Mouse (Mus musculus): ENCODE data around the gene Bloc1s3. TPM values are rescaled to one million over a fixed set of nuclear protein-coding genes. Genes with fewer than 3 reads are reported as not detected.
A peak's percentile ranks its signal among the peaks of the same experiment; 100 is the strongest.

Bloc1s3 gene
- polyA plus RNA-seq, 1 experiment from 2014 or later = 5.4 TPM

DNA sequence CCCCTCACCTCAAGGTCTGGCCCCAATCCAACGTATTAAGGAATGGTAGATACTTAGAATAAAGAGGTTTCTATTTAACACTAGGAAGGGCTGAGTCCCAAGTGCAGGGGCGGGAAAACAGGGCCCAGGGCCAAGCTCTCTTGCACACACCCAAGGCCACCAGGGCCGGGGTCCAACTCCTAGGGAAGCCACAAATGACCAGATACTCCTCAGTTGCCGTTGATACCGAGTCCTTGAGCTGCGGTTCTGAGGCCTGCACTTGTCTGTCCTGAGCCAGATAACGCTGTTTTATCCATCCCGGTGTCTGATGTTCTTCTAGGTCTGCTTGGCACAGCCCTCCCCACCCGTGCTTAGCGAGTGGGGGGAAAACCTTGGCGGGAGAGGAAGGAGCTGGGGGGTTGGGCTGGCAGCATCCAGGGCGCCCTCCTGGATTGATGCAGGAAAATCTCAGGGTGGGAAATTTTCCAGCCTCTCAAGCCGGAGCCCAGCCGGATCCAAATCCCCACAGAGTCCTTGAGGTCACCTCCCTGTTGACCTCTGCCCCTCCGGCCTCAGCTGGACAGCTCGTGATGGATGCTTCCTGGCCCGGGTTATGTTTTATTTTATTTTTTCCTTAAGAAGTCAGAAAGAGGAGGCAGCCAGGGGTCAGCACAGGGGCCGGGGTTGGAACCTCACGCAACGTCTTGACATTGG lies 12.5 kb downstream of the Bloc1s3 start:
- H3K27ac ChIP-seq (replicated peaks) = no peak overlapping the region
- 76% methylated on average over 20 of the region's 20 CpGs for WGBS
- peaks cover 18% of the 10 kb centered on the region for H3K27me3 ChIP-seq
- H3K9me3 ChIP-seq = no peaks in the 10 kb centered on the region
- no peak overlapping the region for H3K9ac ChIP-seq (replicated peaks)
- no peak for ATAC-seq (replicated peaks)
- peaks cover 5% of the 10 kb centered on the region for H3K4me1 ChIP-seq
- H3K4me3 ChIP-seq = no peak overlapping the region
- no peaks in the 10 kb centered on the region for H3K36me3 ChIP-seq
- H3K4me2 ChIP-seq (replicated peaks) = no peak overlapping the region

DNA sequence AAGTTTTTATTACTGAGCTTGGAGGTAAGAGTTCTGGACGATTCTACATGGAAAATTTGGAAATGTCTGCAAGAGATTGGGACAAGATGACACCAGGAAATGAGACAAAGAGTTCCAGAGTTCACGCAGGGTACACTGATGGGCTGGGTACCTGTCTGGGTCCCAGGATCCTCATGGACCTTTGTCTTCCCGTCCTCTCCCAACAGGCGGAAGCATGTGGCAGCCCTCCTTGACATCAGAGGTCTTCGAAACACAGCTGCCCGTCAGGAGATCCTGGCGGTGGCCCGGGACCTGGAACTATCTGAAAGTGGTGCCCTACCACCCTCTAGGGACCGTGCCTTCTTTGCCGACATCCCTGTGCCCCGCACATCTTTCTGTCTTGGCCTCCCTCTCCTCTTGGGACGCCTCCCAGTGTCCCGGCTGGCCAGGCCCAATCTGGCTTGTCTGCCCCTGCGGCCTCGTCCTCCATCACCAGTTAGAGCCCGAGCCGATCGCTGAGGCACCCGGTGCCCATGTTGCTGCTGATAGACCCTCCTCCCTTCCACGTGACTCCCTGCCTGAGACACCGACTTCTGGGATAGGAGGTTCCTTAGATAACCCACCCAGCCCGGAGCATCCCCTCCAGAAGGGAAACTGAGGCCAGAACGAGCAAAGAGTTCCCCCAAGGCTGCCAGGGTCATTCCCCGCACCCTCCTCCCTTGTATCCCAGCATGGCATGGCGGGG lies 13.3 kb downstream of the Bloc1s3 start:
- H3K27me3 ChIP-seq = peaks cover 25% of the 10 kb centered on the region
- ATAC-seq (replicated peaks) = no peak
- no peak overlapping the region for H3K4me3 ChIP-seq
- peaks cover 5% of the 10 kb centered on the region for H3K4me1 ChIP-seq
- no peak overlapping the region for H3K4me2 ChIP-seq (replicated peaks)
- 82% methylated on average over 25 of the region's 25 CpGs for WGBS
- no peaks in the 10 kb centered on the region for H3K36me3 ChIP-seq
- no peak overlapping the region for H3K27ac ChIP-seq (replicated peaks)
- no peak overlapping the region for H3K9ac ChIP-seq (replicated peaks)
- H3K9me3 ChIP-seq = no peaks in the 10 kb centered on the region

- no peak overlapping the region for H3K27ac ChIP-seq (replicated peaks)
- no peaks in the 10 kb centered on the region for H3K9me3 ChIP-seq
- no peak overlapping the region for H3K4me3 ChIP-seq
- WGBS = 2% methylated on average over 26 of the region's 26 CpGs
- peaks cover 50% of the 10 kb centered on the region for H3K27me3 ChIP-seq
- no peak overlapping the region for H3K9ac ChIP-seq (replicated peaks)
- H3K4me1 ChIP-seq = peaks cover 11% of the 10 kb centered on the region
- no peaks in the 10 kb centered on the region for H3K36me3 ChIP-seq
- H3K4me2 ChIP-seq (replicated peaks) = no peak overlapping the region; the same call in 1 of the 2 replicates
- no peak for ATAC-seq (replicated peaks)
These were observed 16.4 kb downstream of the Bloc1s3 start for GRCm38 (mm10) chr7:19491731-19492130.

GRCm38 (mm10) chr7:19489525-19489924 lies 18.6 kb downstream of the Bloc1s3 start:
- Histone ChIP-seq H3K4me3 (peak overlapping the region; percentile 24), H3K27ac (replicated peaks) (no peak overlapping the region), H3K9ac (replicated peaks) (peak overlapping the region; percentile 8; the same call in 1 of the 2 replicates), H3K9me3 (no peaks in the 10 kb centered on the region), H3K27me3 (peaks cover 52% of the 10 kb centered on the region), H3K4me2 (replicated peaks) (peak overlapping the region; percentile 36), H3K36me3 (no peaks in the 10 kb centered on the region), H3K4me1 (peaks cover 11% of the 10 kb centered on the region)
- ATAC-seq (replicated peaks) = peak; percentile 61; the same call in 1 of the 2 replicates
- under 1% methylated on average over 30 of the region's 31 CpGs for WGBS

DNA sequence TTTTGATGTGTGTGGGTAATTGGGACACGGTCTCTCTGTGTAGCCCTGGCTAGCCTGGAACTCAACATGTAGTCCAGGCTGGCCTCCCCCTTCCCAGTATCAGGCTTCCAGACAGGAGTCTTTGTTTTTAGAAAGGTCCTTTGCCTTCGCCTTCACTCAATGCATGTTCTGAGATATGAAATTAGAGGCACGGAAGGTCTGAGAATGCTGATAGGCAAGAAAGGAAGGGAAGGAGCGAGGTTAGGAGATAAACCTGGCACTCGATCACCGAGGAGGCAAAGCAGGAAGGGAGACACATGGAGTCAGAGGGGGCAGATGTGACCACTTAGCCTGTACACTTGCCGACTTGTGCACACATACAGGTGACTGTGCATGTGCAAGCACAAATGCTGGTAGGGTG lies 21.6 kb downstream of the Bloc1s3 start:
- H3K9me3 ChIP-seq = no peaks in the 10 kb centered on the region
- H3K4me3 ChIP-seq = no peak overlapping the region
- 93% methylated on average over 7 of the region's 7 CpGs for WGBS
- no peak overlapping the region for H3K4me2 ChIP-seq (replicated peaks)
- peaks cover 7% of the 10 kb centered on the region; the same call in 1 of the 2 replicates for H3K4me1 ChIP-seq
- ATAC-seq (replicated peaks) = no peak
- no peaks in the 10 kb centered on the region for H3K36me3 ChIP-seq
- no peak overlapping the region for H3K9ac ChIP-seq (replicated peaks)
- peaks cover 46% of the 10 kb centered on the region for H3K27me3 ChIP-seq
- no peak overlapping the region for H3K27ac ChIP-seq (replicated peaks)

GRCm38 (mm10) chr7:19485488-19485887 lies 22.7 kb downstream of the Bloc1s3 start:
- no peak overlapping the region for H3K4me3 ChIP-seq
- ATAC-seq (replicated peaks) = no peak
- H3K36me3 ChIP-seq = no peaks in the 10 kb centered on the region
- H3K27me3 ChIP-seq = peaks cover 36% of the 10 kb centered on the region
- H3K4me1 ChIP-seq = 0 out of 2 replicates have a peak, but pooled peaks cover 6% of the 10 kb centered on the region
- no peaks in the 10 kb centered on the region for H3K9me3 ChIP-seq
- H3K27ac ChIP-seq (replicated peaks) = no peak overlapping the region
- no peak overlapping the region for H3K9ac ChIP-seq (replicated peaks)
- 83% methylated on average over 1 of the region's 1 CpGs for WGBS
- H3K4me2 ChIP-seq (replicated peaks) = no peak overlapping the region

DNA sequence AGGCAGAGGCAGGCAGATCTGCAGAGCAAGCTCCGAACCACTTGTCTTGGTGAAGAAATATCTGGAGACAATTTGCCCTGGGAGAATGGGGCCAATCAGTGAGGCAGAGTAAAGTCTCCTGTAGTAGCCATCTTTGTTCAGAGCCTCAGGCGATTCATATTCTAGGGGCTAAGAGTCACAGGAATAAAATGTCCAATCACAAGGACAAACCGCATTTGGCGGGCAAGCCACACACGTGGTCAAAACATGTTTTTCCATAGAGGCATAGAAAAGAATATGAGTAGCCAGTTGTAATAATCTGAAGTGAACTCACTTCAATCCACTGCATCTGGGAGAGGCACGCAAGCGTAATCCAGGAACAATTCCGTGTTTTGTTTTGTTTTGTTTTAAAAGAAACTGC lies 24.9 kb downstream of the Bloc1s3 start:
- Histone ChIP-seq H3K27me3 (peaks cover 20% of the 10 kb centered on the region), H3K9ac (replicated peaks) (no peak overlapping the region), H3K4me1 (no peaks in the 10 kb centered on the region), H3K4me2 (replicated peaks) (no peak overlapping the region), H3K36me3 (no peaks in the 10 kb centered on the region), H3K9me3 (no peaks in the 10 kb centered on the region), H3K27ac (replicated peaks) (no peak overlapping the region), H3K4me3 (no peak overlapping the region)
- 80% methylated on average over 8 of the region's 8 CpGs for WGBS
- no peak for ATAC-seq (replicated peaks)

DNA sequence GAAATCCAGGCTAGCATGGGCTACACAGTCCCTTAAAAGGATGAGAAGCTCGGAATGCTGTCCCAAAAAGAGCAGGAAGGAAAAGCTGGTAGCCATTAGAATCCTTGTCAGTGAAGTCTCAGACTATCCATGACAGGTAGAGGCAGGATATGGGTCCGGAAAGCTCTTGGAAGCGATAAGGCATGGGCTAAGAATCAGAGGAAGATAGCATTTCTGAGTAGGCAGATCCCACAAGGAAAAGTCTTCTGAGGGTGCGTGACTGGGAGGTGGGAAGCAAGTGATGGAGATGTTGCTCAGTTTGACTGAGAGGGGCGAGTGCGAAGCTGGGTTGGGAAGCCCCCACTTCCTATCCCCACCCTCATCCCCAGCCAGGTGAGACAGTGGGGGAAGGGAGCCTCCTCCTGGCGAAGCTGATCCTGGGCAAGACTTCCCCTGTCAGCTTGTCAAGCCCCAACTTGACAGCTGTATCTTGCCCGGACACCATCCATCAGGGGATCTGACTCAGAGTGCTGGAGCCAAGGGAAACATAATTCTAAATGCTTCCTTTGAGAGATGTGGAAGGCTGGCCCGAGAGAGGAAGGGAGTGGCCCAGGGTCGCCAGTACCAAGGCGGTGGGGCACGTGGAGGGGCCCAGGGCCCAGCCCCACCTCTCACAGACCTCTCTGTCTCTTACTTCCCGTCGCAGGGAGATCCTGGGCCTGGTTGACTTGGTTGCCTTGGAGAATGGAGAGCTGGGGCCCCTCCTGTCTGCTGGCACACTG lies 30.4 kb downstream of the Bloc1s3 start:
- peaks cover 11% of the 10 kb centered on the region; the same call in 1 of the 2 replicates for H3K4me1 ChIP-seq
- H3K9ac ChIP-seq (replicated peaks) = no peak overlapping the region
- no peaks in the 10 kb centered on the region for H3K36me3 ChIP-seq
- ATAC-seq (replicated peaks) = no peak
- 30% methylated on average over 14 of the region's 14 CpGs for WGBS
- H3K27me3 ChIP-seq = peaks cover 42% of the 10 kb centered on the region
- H3K4me3 ChIP-seq = no peak overlapping the region
- no peak overlapping the region for H3K4me2 ChIP-seq (replicated peaks)
- no peaks in the 10 kb centered on the region for H3K9me3 ChIP-seq
- H3K27ac ChIP-seq (replicated peaks) = no peak overlapping the region

DNA sequence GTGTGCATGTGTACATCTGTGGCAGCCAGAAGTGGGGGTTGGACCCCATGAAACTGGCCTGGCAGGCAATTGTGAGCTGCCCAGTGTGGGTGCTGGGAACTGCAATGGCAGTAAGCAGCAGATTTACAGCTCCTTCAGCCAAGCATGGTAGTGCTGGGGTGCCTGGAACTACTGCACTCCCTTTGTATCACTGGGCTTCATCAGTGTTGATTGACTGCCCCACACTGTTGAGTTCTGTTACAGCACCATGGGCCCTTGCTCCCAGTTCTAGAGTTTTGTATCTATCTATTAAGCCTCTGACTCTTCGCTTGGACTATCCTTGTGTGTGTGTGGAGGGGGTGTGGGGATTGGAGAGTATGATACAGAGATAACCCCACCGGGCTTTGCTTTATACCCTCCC lies 31.1 kb downstream of the Bloc1s3 start:
- H3K4me3 ChIP-seq = no peak overlapping the region
- no peak for ATAC-seq (replicated peaks)
- no peak overlapping the region for H3K27ac ChIP-seq (replicated peaks)
- no peak overlapping the region for H3K9ac ChIP-seq (replicated peaks)
- WGBS = 63% methylated on average over 2 of the region's 2 CpGs
- no peaks in the 10 kb centered on the region for H3K9me3 ChIP-seq
- H3K36me3 ChIP-seq = no peaks in the 10 kb centered on the region
- peaks cover 11% of the 10 kb centered on the region; the same call in 1 of the 2 replicates for H3K4me1 ChIP-seq
- H3K27me3 ChIP-seq = peaks cover 49% of the 10 kb centered on the region
- no peak overlapping the region for H3K4me2 ChIP-seq (replicated peaks)

DNA sequence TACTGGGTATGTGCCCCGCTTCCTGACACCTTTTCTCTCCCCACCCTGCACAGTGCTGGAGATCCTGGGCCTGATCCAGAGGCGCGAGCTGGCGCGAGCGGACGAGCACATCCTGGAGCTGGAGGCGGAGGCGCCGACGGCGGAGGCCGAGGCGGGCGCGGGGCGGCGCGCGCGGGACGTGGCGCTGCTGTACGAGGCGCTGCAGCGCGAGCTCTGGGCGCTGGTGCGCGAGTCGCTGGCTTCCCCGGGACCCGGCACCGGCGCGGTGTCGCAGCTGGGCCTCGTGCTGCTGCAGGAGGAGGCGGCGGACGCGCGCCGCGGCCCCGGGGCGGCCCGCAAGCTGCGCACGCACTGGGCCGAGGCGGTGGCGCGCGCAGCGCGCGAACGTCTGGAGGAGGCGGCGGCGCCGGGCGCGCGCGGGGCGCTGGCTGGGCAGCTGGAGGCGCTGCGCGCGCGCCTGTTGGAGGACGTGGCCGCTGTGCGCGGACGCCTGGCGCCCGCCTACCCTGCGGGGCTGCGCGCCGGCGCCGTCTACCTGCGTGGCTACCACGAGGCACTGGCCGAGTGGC lies 34.2 kb downstream of the Bloc1s3 start:
- ATAC-seq (replicated peaks) = peak; percentile 89
- peak overlapping the region; percentile 58 for H3K4me3 ChIP-seq
- under 1% methylated on average over 76 of the region's 89 CpGs for WGBS

GRCm38 (mm10) chr7:19472403-19472802 lies 35.8 kb downstream of the Bloc1s3 start:
- Histone ChIP-seq H3K4me1 (peaks cover 11% of the 10 kb centered on the region; the same call in 1 of the 2 replicates), H3K9me3 (no peaks in the 10 kb centered on the region), H3K27me3 (peaks cover 74% of the 10 kb centered on the region), H3K9ac (replicated peaks) (no peak overlapping the region), H3K4me3 (no peak overlapping the region), H3K4me2 (replicated peaks) (no peak overlapping the region), H3K27ac (replicated peaks) (no peak overlapping the region), H3K36me3 (no peaks in the 10 kb centered on the region)
- 51% methylated on average over 4 of the region's 4 CpGs for WGBS
- no peak for ATAC-seq (replicated peaks)

More for the DNA sequence above, 34.2 kb downstream of the Bloc1s3 start:
- Histone ChIP-seq H3K9me3 (no peaks in the 10 kb centered on the region), H3K27ac (replicated peaks) (peak overlapping the region; percentile 72), H3K36me3 (no peaks in the 10 kb centered on the region), H3K9ac (replicated peaks) (peak overlapping the region; percentile 64), H3K4me1 (peaks cover 11% of the 10 kb centered on the region; the same call in 1 of the 2 replicates), H3K27me3 (peaks cover 72% of the 10 kb centered on the region), H3K4me2 (replicated peaks) (peak overlapping the region; percentile 83)
